Mouse (Mus musculus) testis, adult 2 months (tissue): Measurements from ENCODE around the gene Dnajc22. TPM values are rescaled to one million over a fixed set of nuclear protein-coding genes. Genes with fewer than 3 reads are reported as not detected.
"Not testable (repeated sequence)": the region's sequence is repeated elsewhere in the genome, so short reads cannot be mapped to it uniquely, and the experiment has no call there.

Experiments used
- H3K27ac ChIP-seq: fragments of 200-500 bp; 2 replicates; pipeline ENCODE4 v1.5.1; 2012; ENCODE audit warnings: low read depth, low read length; ENCODE audit not compliant: control insufficient read depth, insufficient read depth
- H3K27me3 ChIP-seq: fragments of 200-500 bp; 2 replicates; pipeline ENCODE4 v1.6.1; 2012; ENCODE audit warnings: mild to moderate bottlenecking, low read length, moderate library complexity; ENCODE audit not compliant: control insufficient read depth, insufficient read depth
- H3K36me3 ChIP-seq: fragments of 200-500 bp; 2 replicates; pipeline ENCODE4 v1.6.1; 2012; ENCODE audit warnings: mild to moderate bottlenecking, low read length; ENCODE audit not compliant: control insufficient read depth, insufficient read depth
- H3K4me1 ChIP-seq: fragments of 200-500 bp; 2 replicates; pipeline ENCODE4 v1.6.1; 2012; ENCODE audit warnings: low read length; ENCODE audit not compliant: control insufficient read depth, insufficient read depth
- H3K4me3 ChIP-seq: fragments of 200-500 bp; 2 replicates; pipeline ENCODE4 v1.5.1; 2012; ENCODE audit warnings: low read depth, mild to moderate bottlenecking, low read length, moderate library complexity, mixed read lengths; ENCODE audit not compliant: control insufficient read depth
- CTCF ChIP-seq: fragments of 200-500 bp; IDR thresholded peaks from 2 replicates; pipeline ENCODE4 v1.5.1; 2012; ENCODE audit warnings: low read depth, mild to moderate bottlenecking, inconsistent platforms, low read length, moderate library complexity; ENCODE audit not compliant: control insufficient read depth, insufficient read depth, insufficient replicate concordance
- POLR2A ChIP-seq: fragments of 200-500 bp; IDR thresholded peaks from 2 replicates; pipeline ENCODE4 v1.6.1; 2012; ENCODE audit warnings: low read depth, mild to moderate bottlenecking, inconsistent platforms, low read length, moderate library complexity; ENCODE audit not compliant: control insufficient read depth
- polyA plus RNA-seq: library from polyadenylated mRNA; depleted of rRNA; stranded (reverse); fragments of >200 nt; gene quantifications from 2 replicates; pipeline ENCODE4 v1.2.3, GENCODE M21; 2012

The Dnajc22 gene
- polyA plus RNA-seq, 1 experiment, result 4.1 TPM

- Histone ChIP-seq H3K4me1 (no peaks in the 10 kb centered on the region), H3K27ac (no peak overlapping the region), H3K36me3 (no peaks in the 10 kb centered on the region), H3K27me3 (no peaks in the 10 kb centered on the region), H3K4me3 (no peak overlapping the region)
- no peak for TF ChIP-seq POLR2A
- no peak for TF ChIP-seq CTCF
Observed at GRCm38 (mm10) chr15:99065557-99066165, 27.3 kb upstream of the Dnajc22 start.

- TF ChIP-seq POLR2A (no peak), CTCF (no peak)
- no peak overlapping the region for H3K27ac ChIP-seq
- no peaks in the 10 kb centered on the region for H3K36me3 ChIP-seq
- H3K4me1 ChIP-seq, result peaks cover 7% of the 10 kb centered on the region
- no peak overlapping the region for H3K4me3 ChIP-seq
- H3K27me3 ChIP-seq, result no peaks in the 10 kb centered on the region
Observed at GRCm38 (mm10) chr15:99071988-99072387, 21.0 kb upstream of the Dnajc22 start.

- TF ChIP-seq POLR2A, result no peak
- TF ChIP-seq CTCF, result no peak
- peaks cover 7% of the 10 kb centered on the region for H3K4me1 ChIP-seq
- H3K27ac ChIP-seq, result peak within 1 kb of the TSS; percentile 97
- H3K27me3 ChIP-seq, result no peaks in the 10 kb centered on the region
- peak within 1 kb of the TSS; percentile 89 for H3K4me3 ChIP-seq
- H3K36me3 ChIP-seq, result no peaks in the 10 kb centered on the region
Observed at GRCm38 (mm10) chr15:99074019-99074599, 18.9 kb upstream of the Dnajc22 start, which contains the start of gene Troap. TSS of gene Troap (plus strand) at chr15:99074575.

- H3K36me3 ChIP-seq, result no peaks in the 10 kb centered on the region
- no peaks in the 10 kb centered on the region for H3K27me3 ChIP-seq
- peak overlapping the region; percentile 97 for H3K27ac ChIP-seq
- H3K4me3 ChIP-seq, result peak overlapping the region; percentile 89
- peaks cover 7% of the 10 kb centered on the region for H3K4me1 ChIP-seq
- TF ChIP-seq POLR2A, result peak; percentile 86
- no peak for TF ChIP-seq CTCF
Observed at GRCm38 (mm10) chr15:99074600-99075333, 18.2 kb upstream of the Dnajc22 start.

- H3K4me1 ChIP-seq, H3K36me3 ChIP-seq, H3K27ac ChIP-seq, H3K27me3 ChIP-seq, H3K4me3 ChIP-seq: not testable (repeated sequence)
Observed at GRCm38 (mm10) chr15:99076011-99076410, 17.0 kb upstream of the Dnajc22 start.

GRCm38 (mm10) chr15:99078181-99078910 lies 14.6 kb upstream of the Dnajc22 start:
- no peak overlapping the region for H3K4me3 ChIP-seq
- peaks cover 7% of the 10 kb centered on the region for H3K4me1 ChIP-seq
- no peak overlapping the region for H3K27ac ChIP-seq
- no peaks in the 10 kb centered on the region for H3K27me3 ChIP-seq
- TF ChIP-seq CTCF (no peak), POLR2A (no peak)
- H3K36me3 ChIP-seq, result no peaks in the 10 kb centered on the region

GRCm38 (mm10) chr15:99079804-99080203 lies 13.2 kb upstream of the Dnajc22 start:
- Histone ChIP-seq H3K36me3 (no peaks in the 10 kb centered on the region), H3K27ac (no peak overlapping the region), H3K27me3 (no peaks in the 10 kb centered on the region), H3K4me3 (no peak overlapping the region), H3K4me1 (peaks cover 9% of the 10 kb centered on the region)
- TF ChIP-seq POLR2A (no peak), CTCF (no peak)
